Mouse (Mus musculus): ENCODE measurements at regions not wholly inside any gene's neighbourhood (a gene's known extent, or its start where the extent isn't known, plus 50 kb on each side); places are given as distances from the start of the nearest gene placed in this dataset.

DNA sequence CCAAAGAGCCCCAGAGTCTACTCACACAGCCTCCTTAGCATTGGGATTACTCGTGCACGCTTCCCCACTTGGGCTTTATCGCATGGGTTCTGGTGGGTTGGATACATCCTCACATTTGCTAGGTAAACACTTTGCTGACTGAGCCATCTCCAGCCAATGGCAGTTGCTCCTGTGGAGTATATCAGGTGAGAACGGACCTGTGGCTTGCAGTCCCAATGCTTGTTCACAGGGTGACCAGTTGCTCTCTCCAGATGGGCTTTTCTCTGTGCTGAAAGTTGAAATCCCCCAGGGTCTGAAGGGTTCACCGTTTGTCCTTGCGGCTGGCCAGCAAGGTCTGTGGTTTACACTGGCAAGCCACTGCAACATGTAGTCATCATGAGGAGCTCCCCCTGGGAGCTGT lies 79.1 kb upstream of the Foxo1 start:
- H3K4me1 ChIP-seq (replicated peaks; ENCODE audit: low read depth, low read length), result no peaks in the 10 kb centered on the region
- no peaks in the 10 kb centered on the region for H3K36me3 ChIP-seq (ENCODE audit: insufficient read depth, low read length)
- H3K9me3 ChIP-seq (ENCODE audit: low read length), result no peaks in the 10 kb centered on the region
- H3K27me3 ChIP-seq (ENCODE audit: insufficient read depth, low read length), result 0 out of 2 replicates have a peak, but pooled peaks cover 8% of the 10 kb centered on the region
- no peak overlapping the region for H3K4me3 ChIP-seq (replicated peaks; ENCODE audit: low read length)
- no peak for TF ChIP-seq CTCF (conservative IDR thresholded peaks at IDR 0.05; ENCODE audit: low read length)
- TF ChIP-seq POU5F1 (IDR thresholded peaks at IDR 0.05; ENCODE audit: borderline replicate concordance, low read length), result no peak
- TF ChIP-seq NANOG (IDR thresholded peaks at IDR 0.05; ENCODE audit: borderline replicate concordance, low read length), result no peak

DNA sequence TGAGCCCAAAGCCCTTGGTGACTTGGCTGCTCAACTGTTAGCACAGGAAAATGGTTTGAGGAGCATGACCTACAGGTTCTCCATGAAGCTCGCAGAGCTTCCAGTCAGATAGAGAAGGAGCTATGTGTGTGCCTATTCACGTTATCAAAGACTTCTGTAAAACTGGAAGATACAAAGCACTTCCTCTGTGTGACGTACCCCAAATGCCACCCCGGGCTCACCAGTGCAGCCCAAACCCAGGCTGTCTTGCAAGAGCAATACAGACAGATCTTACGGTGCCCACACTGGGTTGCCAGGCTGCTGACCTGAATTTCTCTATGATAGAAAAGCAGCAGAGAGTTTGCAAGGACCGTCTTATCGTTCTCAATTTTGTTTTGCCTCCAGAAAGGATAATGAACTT lies 78.1 kb upstream of the Foxo1 start:
- TF ChIP-seq POU5F1 (IDR thresholded peaks at IDR 0.05; ENCODE audit: borderline replicate concordance, low read length) (no peak), NANOG (IDR thresholded peaks at IDR 0.05; ENCODE audit: borderline replicate concordance, low read length) (no peak), CTCF (conservative IDR thresholded peaks at IDR 0.05; ENCODE audit: low read length) (no peak)
- H3K9me3 ChIP-seq (ENCODE audit: low read length), result no peaks in the 10 kb centered on the region
- peaks cover 16% of the 10 kb centered on the region for H3K27me3 ChIP-seq (ENCODE audit: insufficient read depth, low read length)
- no peak overlapping the region for H3K4me3 ChIP-seq (replicated peaks; ENCODE audit: low read length)
- H3K36me3 ChIP-seq (ENCODE audit: insufficient read depth, low read length), result no peaks in the 10 kb centered on the region
- H3K4me1 ChIP-seq (replicated peaks; ENCODE audit: low read depth, low read length), result no peaks in the 10 kb centered on the region

DNA sequence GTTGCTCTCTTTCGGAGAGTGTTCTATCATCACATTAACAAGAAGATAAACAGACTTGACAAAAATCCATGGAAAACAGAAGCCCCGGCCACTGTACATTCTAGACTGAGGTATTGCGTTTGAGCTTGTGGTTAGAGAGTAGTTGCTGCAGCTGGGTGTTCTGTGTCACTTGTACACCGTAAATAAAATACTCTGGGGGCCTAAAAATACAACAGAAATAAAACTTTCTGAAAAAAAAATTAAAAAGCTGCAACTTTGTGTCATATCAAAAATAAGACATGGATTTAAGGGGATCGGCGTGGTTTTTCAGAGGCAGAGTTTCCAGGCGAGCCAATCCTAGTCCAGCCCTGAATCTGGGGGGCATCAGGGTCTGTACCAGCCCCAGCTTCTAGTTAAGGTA lies 75.1 kb upstream of the Foxo1 start:
- TF ChIP-seq NANOG (IDR thresholded peaks at IDR 0.05; ENCODE audit: borderline replicate concordance, low read length) (no peak), POU5F1 (IDR thresholded peaks at IDR 0.05; ENCODE audit: borderline replicate concordance, low read length) (no peak), CTCF (conservative IDR thresholded peaks at IDR 0.05; ENCODE audit: low read length) (no peak)
- Histone ChIP-seq H3K36me3 (ENCODE audit: insufficient read depth, low read length) (no peaks in the 10 kb centered on the region), H3K27me3 (ENCODE audit: insufficient read depth, low read length) (peaks cover 33% of the 10 kb centered on the region), H3K4me3 (replicated peaks; ENCODE audit: low read length) (no peak overlapping the region), H3K9me3 (ENCODE audit: low read length) (no peaks in the 10 kb centered on the region), H3K4me1 (replicated peaks; ENCODE audit: low read depth, low read length) (peaks cover 9% of the 10 kb centered on the region)

DNA sequence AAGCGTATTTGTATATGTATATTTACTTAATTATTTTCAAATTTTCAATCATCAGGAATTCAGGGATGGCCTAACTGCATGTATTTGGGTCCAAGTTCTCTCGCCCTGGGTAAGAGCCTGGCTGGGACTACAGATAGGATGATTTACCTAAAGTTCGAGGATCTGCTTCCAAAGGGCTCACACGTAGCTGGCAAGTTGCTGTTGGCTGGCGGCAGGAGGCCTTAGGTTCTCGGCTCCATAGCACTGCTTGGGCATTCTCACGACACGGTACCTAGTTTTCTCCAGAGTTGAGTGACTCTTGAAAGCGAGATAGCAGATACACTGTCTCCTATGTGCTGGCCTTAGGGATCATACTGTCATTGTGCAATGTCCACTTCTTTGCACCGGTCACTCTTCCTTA lies 73.9 kb upstream of the Foxo1 start:
- Histone ChIP-seq H3K9me3 (ENCODE audit: low read length) (no peaks in the 10 kb centered on the region), H3K4me3 (replicated peaks; ENCODE audit: low read length) (no peak overlapping the region), H3K27me3 (ENCODE audit: insufficient read depth, low read length) (peaks cover 39% of the 10 kb centered on the region), H3K36me3 (ENCODE audit: insufficient read depth, low read length) (no peaks in the 10 kb centered on the region), H3K4me1 (replicated peaks; ENCODE audit: low read depth, low read length) (peaks cover 11% of the 10 kb centered on the region)
- TF ChIP-seq CTCF (conservative IDR thresholded peaks at IDR 0.05; ENCODE audit: low read length) (no peak), NANOG (IDR thresholded peaks at IDR 0.05; ENCODE audit: borderline replicate concordance, low read length) (no peak), POU5F1 (IDR thresholded peaks at IDR 0.05; ENCODE audit: borderline replicate concordance, low read length) (no peak)

DNA sequence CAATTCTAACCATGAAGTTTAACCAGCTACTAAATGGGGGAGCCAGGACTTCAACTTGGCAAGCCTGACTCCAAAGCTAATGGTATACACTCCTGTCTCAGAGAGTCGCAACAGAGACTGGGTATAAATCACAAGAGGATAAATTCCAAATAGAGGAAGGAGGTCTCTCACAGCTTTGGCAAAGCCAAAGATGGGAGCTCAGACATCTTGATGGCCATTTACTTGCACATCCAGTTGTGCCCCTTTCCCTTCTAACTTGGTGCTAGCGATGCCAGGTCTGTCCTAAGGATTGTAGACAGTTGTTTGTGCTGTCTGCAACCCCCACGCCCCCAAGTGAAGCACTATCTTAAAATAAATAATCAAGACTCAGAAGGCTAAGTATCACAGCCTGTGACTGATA lies 72.7 kb upstream of the Foxo1 start:
- no peak overlapping the region for H3K4me3 ChIP-seq (replicated peaks; ENCODE audit: low read length)
- H3K36me3 ChIP-seq (ENCODE audit: insufficient read depth, low read length), result no peaks in the 10 kb centered on the region
- H3K4me1 ChIP-seq (replicated peaks; ENCODE audit: low read depth, low read length), result peaks cover 21% of the 10 kb centered on the region
- TF ChIP-seq CTCF (conservative IDR thresholded peaks at IDR 0.05; ENCODE audit: low read length) (no peak), POU5F1 (IDR thresholded peaks at IDR 0.05; ENCODE audit: borderline replicate concordance, low read length) (no peak), NANOG (IDR thresholded peaks at IDR 0.05; ENCODE audit: borderline replicate concordance, low read length) (no peak)
- no peaks in the 10 kb centered on the region for H3K9me3 ChIP-seq (ENCODE audit: low read length)
- peaks cover 44% of the 10 kb centered on the region for H3K27me3 ChIP-seq (ENCODE audit: insufficient read depth, low read length)

DNA sequence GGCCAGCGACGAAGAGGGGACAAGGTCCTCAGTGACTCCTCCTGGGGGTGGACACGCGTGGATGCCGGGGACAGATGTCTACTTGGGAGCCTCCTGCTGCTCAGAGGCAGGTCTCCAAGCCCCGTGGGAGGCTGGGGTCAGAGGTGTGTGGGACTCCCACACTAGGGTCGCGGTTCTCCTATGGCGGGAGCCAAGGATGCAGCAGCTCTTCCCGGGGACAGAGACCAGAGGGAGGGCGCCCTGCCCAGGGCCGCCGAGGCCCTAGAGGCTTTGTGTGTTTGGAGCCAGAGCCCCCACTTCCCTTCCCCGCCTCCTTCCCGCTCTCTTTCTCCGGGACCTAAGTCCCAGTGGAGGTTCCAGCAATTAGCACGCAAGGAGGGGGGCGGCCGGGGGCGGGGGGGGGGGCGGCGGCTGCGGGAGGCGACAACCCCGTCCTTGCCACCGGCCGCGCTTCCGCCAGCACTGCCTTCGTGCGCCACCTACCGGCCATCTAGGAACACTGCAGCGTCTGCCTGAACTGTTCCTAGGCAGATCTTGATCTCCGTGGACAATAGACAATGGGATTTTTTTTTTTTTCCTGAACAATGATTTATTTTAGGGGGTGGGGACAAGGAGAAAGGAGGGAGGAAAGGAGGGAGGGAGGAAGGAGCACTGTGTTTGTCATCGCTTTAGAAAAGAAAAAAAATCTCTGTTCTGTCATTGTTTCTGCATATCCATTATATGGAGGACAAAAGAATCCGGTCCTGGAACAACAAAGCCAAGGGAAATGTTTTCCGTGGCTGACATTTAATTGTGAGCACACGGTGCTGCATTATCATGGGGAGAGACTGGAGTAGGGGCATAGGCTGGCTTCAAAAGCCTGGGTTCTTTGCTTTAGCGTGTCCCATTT lies 71.8 kb upstream of the Foxo1 start:
- peaks cover 21% of the 10 kb centered on the region for H3K4me1 ChIP-seq (replicated peaks; ENCODE audit: low read depth, low read length)
- H3K9me3 ChIP-seq (ENCODE audit: low read length), result no peaks in the 10 kb centered on the region
- peaks cover 44% of the 10 kb centered on the region for H3K27me3 ChIP-seq (ENCODE audit: insufficient read depth, low read length)
- peak overlapping the region; percentile 74 for H3K4me3 ChIP-seq (replicated peaks; ENCODE audit: low read length)
- H3K36me3 ChIP-seq (ENCODE audit: insufficient read depth, low read length), result no peaks in the 10 kb centered on the region
- TF ChIP-seq POU5F1 (IDR thresholded peaks at IDR 0.05; ENCODE audit: borderline replicate concordance, low read length), result no peak
- TF ChIP-seq CTCF (conservative IDR thresholded peaks at IDR 0.05; ENCODE audit: low read length), result peak; percentile 71

DNA sequence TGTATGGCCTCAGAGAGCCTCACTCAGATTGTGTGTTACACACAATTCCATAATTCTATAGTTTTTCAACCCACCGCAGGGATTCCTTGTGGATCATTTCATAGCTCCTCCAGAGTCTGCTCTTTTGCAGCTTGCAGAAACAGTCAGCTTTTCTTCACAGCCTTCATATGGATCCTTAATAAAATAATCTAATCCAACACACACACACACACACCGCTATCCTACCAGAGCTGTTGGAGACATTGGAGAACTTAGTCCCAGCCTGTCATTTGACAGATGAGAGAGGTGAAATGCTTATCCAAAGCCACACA lies 71.2 kb upstream of the Foxo1 start:
- no peaks in the 10 kb centered on the region for H3K9me3 ChIP-seq (ENCODE audit: low read length)
- no peaks in the 10 kb centered on the region for H3K36me3 ChIP-seq (ENCODE audit: insufficient read depth, low read length)
- H3K27me3 ChIP-seq (ENCODE audit: insufficient read depth, low read length), result peaks cover 44% of the 10 kb centered on the region
- TF ChIP-seq POU5F1 (IDR thresholded peaks at IDR 0.05; ENCODE audit: borderline replicate concordance, low read length), result no peak
- no peak for TF ChIP-seq CTCF (conservative IDR thresholded peaks at IDR 0.05; ENCODE audit: low read length)
- no peak for TF ChIP-seq NANOG (IDR thresholded peaks at IDR 0.05; ENCODE audit: borderline replicate concordance, low read length)
- no peak overlapping the region for H3K4me3 ChIP-seq (replicated peaks; ENCODE audit: low read length)
- H3K4me1 ChIP-seq (replicated peaks; ENCODE audit: low read depth, low read length), result peaks cover 21% of the 10 kb centered on the region

DNA sequence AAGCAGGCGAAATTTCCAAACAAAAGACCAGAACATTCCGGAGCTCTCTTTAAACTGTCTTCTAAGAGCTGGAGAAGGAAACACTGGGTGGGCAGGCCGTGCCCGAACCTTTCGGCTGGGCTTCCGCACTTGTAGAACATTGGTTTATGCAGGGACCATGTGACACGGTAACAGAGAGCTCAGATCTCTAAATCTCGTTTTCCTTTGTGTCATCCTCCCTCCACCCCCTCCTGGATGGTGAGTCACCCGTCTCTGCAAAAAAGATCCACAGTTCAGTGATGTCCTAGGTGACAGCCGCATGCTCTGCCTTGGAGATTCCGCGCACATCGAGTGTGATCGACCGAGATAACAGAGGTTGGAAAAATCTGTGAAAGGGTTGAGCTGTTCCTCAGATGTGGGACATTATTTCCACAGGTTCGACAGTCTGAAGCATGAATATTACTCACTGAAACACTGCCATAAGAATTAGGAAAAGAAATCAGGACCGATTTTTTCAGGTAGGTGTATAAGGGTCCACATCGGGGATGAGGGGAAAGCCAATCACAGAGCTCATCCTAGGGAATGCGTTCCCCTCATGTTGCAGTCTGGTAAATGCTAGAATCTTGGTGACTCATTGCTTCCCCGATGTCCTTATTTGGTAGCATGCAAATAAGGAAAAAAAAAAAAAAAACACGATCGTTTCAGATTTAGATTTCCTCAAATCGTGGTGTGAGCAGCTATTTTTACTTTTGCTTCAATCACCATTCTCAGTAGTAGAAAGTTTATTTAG lies 70.0 kb upstream of the Foxo1 start:
- TF ChIP-seq CTCF (conservative IDR thresholded peaks at IDR 0.05; ENCODE audit: low read length), result no peak
- no peak for TF ChIP-seq NANOG (IDR thresholded peaks at IDR 0.05; ENCODE audit: borderline replicate concordance, low read length)
- no peak for TF ChIP-seq POU5F1 (IDR thresholded peaks at IDR 0.05; ENCODE audit: borderline replicate concordance, low read length)

More for the DNA sequence above, 70.0 kb upstream of the Foxo1 start:
- Histone ChIP-seq H3K4me1 (replicated peaks; ENCODE audit: low read depth, low read length) (peaks cover 21% of the 10 kb centered on the region), H3K4me3 (replicated peaks; ENCODE audit: low read length) (no peak overlapping the region), H3K27me3 (ENCODE audit: insufficient read depth, low read length) (peaks cover 36% of the 10 kb centered on the region), H3K9me3 (ENCODE audit: low read length) (no peaks in the 10 kb centered on the region), H3K36me3 (ENCODE audit: insufficient read depth, low read length) (no peaks in the 10 kb centered on the region)

Measured in E14TG2a.4 (cell line).